Mouse (Mus musculus) lung, embryonic 16.5 days (tissue): ENCODE data around the gene Cdc14a. TPM values are rescaled to one million over a fixed set of nuclear protein-coding genes. Genes with fewer than 3 reads are reported as not detected.

Source experiments
- ATAC-seq: fragments of 200-750 bp; cut with Nextera tagmentation; 2 replicates; pipeline ENCODE4 v1.8.0; 2017; ENCODE audit warnings: low read depth, mild to moderate bottlenecking, moderate library complexity
- H3K27ac ChIP-seq: fragments of 300-500 bp; sonication (generic); 2 replicates; pipeline ENCODE4 v1.5.1; 2014; ENCODE audit warnings: mild to moderate bottlenecking, control low read depth, low read length
- H3K27me3 ChIP-seq: fragments of 300-500 bp; sonication (generic); 2 replicates; pipeline ENCODE4 v1.6.1; 2014; ENCODE audit warnings: low read depth, low read length, mixed read lengths; ENCODE audit not compliant: control insufficient read depth, insufficient read depth
- H3K36me3 ChIP-seq: fragments of 300-500 bp; sonication (generic); 2 replicates; pipeline ENCODE4 v1.6.1; 2014; ENCODE audit warnings: low read length; ENCODE audit not compliant: control insufficient read depth, insufficient read depth
- H3K4me1 ChIP-seq: fragments of 300-500 bp; sonication (generic); replicated peaks from 2 replicates; pipeline ENCODE4 v1.6.1; 2014; ENCODE audit warnings: low read length, mixed read lengths; ENCODE audit not compliant: control insufficient read depth, insufficient read depth
- H3K4me2 ChIP-seq: fragments of 300-500 bp; sonication (generic); 2 replicates; pipeline ENCODE4 v1.6.1; 2014; ENCODE audit warnings: low read depth, low read length, control low read depth
- H3K4me3 ChIP-seq: fragments of 300-500 bp; sonication (generic); 2 replicates; pipeline ENCODE4 v1.5.1; 2014; ENCODE audit warnings: mild to moderate bottlenecking, low read length, control low read depth
- H3K9ac ChIP-seq: fragments of 300-500 bp; sonication (generic); 2 replicates; pipeline ENCODE4 v1.6.1; 2014; ENCODE audit warnings: low read length, control low read depth
- H3K9me3 ChIP-seq: fragments of 300-500 bp; sonication (generic); 2 replicates; pipeline ENCODE4 v1.6.1; 2016; ENCODE audit warnings: low read length; ENCODE audit not compliant: control insufficient read depth
- WGBS: fragments of 180-500 bp; shearing (Covaris S2); extraction: QIAGEN DNeasy Blood & Tissue Kit; methylation state at CpG from one replicate; pipeline ENCODE4 v1.1.7; 2014; 5-methylcytosine and 5-hydroxymethylcytosine counted together
- polyA plus RNA-seq: library from polyadenylated mRNA; unstranded; fragments of >200 nt; fragmentation: Nextera tagmentation; extraction: Ambion mirVana; gene quantifications from 2 replicates; pipeline ENCODE4 v1.2.1, GENCODE M21; 2015

Cdc14a gene
- polyA plus RNA-seq, 1 experiment from 2014 or later, result 6.8 TPM

- Histone ChIP-seq H3K36me3 (0 out of 2 replicates have a peak, but pooled peaks cover 6% of the 10 kb centered on the region), H3K27ac (no peak overlapping the region), H3K4me3 (no peak overlapping the region), H3K4me2 (no peak overlapping the region), H3K27me3 (no peaks in the 10 kb centered on the region), H3K4me1 (no peaks in the 10 kb centered on the region), H3K9ac (no peak overlapping the region), H3K9me3 (no peaks in the 10 kb centered on the region)
- 88% methylated on average over 10 of the region's 10 CpGs for WGBS
- ATAC-seq, result no peak
These were observed 113.8 kb downstream of the Cdc14a start for GRCm38 (mm10) chr3:116310033-116310432.

GRCm38 (mm10) chr3:116304800-116305753 lies 118.8 kb downstream of the Cdc14a start:
- Histone ChIP-seq H3K4me3 (no peak overlapping the region), H3K27me3 (no peaks in the 10 kb centered on the region), H3K9me3 (no peaks in the 10 kb centered on the region), H3K4me2 (no peak overlapping the region), H3K27ac (no peak overlapping the region), H3K36me3 (no peaks in the 10 kb centered on the region), H3K9ac (no peak overlapping the region), H3K4me1 (no peaks in the 10 kb centered on the region; the same call in 1 of the 2 replicates)
- ATAC-seq, result no peak
- 72% methylated on average over 18 of the region's 18 CpGs for WGBS

GRCm38 (mm10) chr3:116302581-116302980 lies 121.3 kb downstream of the Cdc14a start:
- no peaks in the 10 kb centered on the region for H3K36me3 ChIP-seq
- 85% methylated on average over 7 of the region's 7 CpGs for WGBS
- no peaks in the 10 kb centered on the region for H3K27me3 ChIP-seq
- H3K4me2 ChIP-seq, result no peak overlapping the region
- no peaks in the 10 kb centered on the region for H3K9me3 ChIP-seq
- 0 out of 2 replicates have a peak overlapping the region, but pooled peaks have one; percentile 28 for H3K27ac ChIP-seq
- H3K4me1 ChIP-seq, result peaks cover 1% of the 10 kb centered on the region; the same call in 1 of the 2 replicates
- no peak overlapping the region for H3K4me3 ChIP-seq
- no peak overlapping the region for H3K9ac ChIP-seq
- ATAC-seq, result peak; percentile 43

GRCm38 (mm10) chr3:116301754-116302153 lies 122.1 kb downstream of the Cdc14a start:
- H3K27me3 ChIP-seq, result no peaks in the 10 kb centered on the region
- ATAC-seq, result peak; percentile 39; the same call in 1 of the 2 replicates
- WGBS, result 62% methylated on average over 6 of the region's 6 CpGs
- H3K4me2 ChIP-seq, result no peak overlapping the region
- no peak overlapping the region for H3K27ac ChIP-seq
- H3K4me1 ChIP-seq, result peaks cover 2% of the 10 kb centered on the region; the same call in 1 of the 2 replicates
- H3K9me3 ChIP-seq, result no peaks in the 10 kb centered on the region
- no peak overlapping the region for H3K4me3 ChIP-seq
- no peak overlapping the region for H3K9ac ChIP-seq
- 0 out of 2 replicates have a peak, but pooled peaks cover 3% of the 10 kb centered on the region for H3K36me3 ChIP-seq

- Histone ChIP-seq H3K4me2 (no peak overlapping the region), H3K4me1 (peaks cover 2% of the 10 kb centered on the region; the same call in 1 of the 2 replicates), H3K9me3 (no peaks in the 10 kb centered on the region), H3K27me3 (no peaks in the 10 kb centered on the region), H3K4me3 (no peak overlapping the region), H3K27ac (no peak overlapping the region), H3K9ac (no peak overlapping the region), H3K36me3 (peaks cover 4% of the 10 kb centered on the region)
- WGBS, result 54% methylated on average over 10 of the region's 10 CpGs
- ATAC-seq, result peak; percentile 85
These were observed 125.1 kb downstream of the Cdc14a start for GRCm38 (mm10) chr3:116298727-116299126.

GRCm38 (mm10) chr3:116298003-116298402 lies 125.8 kb downstream of the Cdc14a start:
- Histone ChIP-seq H3K4me2 (no peak overlapping the region), H3K4me3 (no peak overlapping the region), H3K27ac (peak overlapping the region; percentile 73), H3K9me3 (no peaks in the 10 kb centered on the region), H3K9ac (no peak overlapping the region), H3K36me3 (peaks cover 11% of the 10 kb centered on the region), H3K4me1 (peaks cover 2% of the 10 kb centered on the region; the same call in 1 of the 2 replicates), H3K27me3 (no peaks in the 10 kb centered on the region)
- ATAC-seq, result peak; percentile 44; the same call in 1 of the 2 replicates
- 72% methylated on average over 8 of the region's 8 CpGs for WGBS

GRCm38 (mm10) chr3:116297170-116297569 lies 126.7 kb downstream of the Cdc14a start:
- WGBS, result 94% methylated on average over 7 of the region's 7 CpGs
- no peak for ATAC-seq
- Histone ChIP-seq H3K4me3 (no peak overlapping the region), H3K9ac (no peak overlapping the region), H3K4me1 (peaks cover 2% of the 10 kb centered on the region; the same call in 1 of the 2 replicates), H3K9me3 (no peaks in the 10 kb centered on the region), H3K27ac (no peak overlapping the region), H3K27me3 (no peaks in the 10 kb centered on the region), H3K36me3 (peaks cover 11% of the 10 kb centered on the region), H3K4me2 (no peak overlapping the region)

GRCm38 (mm10) chr3:116290041-116290815 lies 133.6 kb downstream of the Cdc14a start:
- Histone ChIP-seq H3K4me3 (no peak overlapping the region), H3K4me2 (no peak overlapping the region), H3K27ac (no peak overlapping the region), H3K36me3 (peaks cover 8% of the 10 kb centered on the region), H3K4me1 (no peaks in the 10 kb centered on the region), H3K9ac (no peak overlapping the region), H3K27me3 (no peaks in the 10 kb centered on the region), H3K9me3 (no peaks in the 10 kb centered on the region)
- ATAC-seq, result no peak
- WGBS, result 78% methylated on average over 9 of the region's 9 CpGs

GRCm38 (mm10) chr3:116288833-116289232 lies 135.0 kb downstream of the Cdc14a start:
- no peak overlapping the region for H3K27ac ChIP-seq
- H3K4me3 ChIP-seq, result no peak overlapping the region
- ATAC-seq, result peak; percentile 48
- H3K4me2 ChIP-seq, result no peak overlapping the region
- peaks cover 8% of the 10 kb centered on the region for H3K36me3 ChIP-seq
- no peaks in the 10 kb centered on the region for H3K27me3 ChIP-seq
- H3K9me3 ChIP-seq, result no peaks in the 10 kb centered on the region
- 67% methylated on average over 6 of the region's 6 CpGs for WGBS
- no peak overlapping the region for H3K9ac ChIP-seq
- no peaks in the 10 kb centered on the region for H3K4me1 ChIP-seq
